Mouse (Mus musculus): Measurements from ENCODE around the gene Rhot2. TPM values are rescaled to one million over a fixed set of nuclear protein-coding genes. Genes with fewer than 3 reads are reported as not detected.

Gene Rhot2
- polyA plus RNA-seq (2015; fragmentation: Nextera tagmentation; extraction: Ambion mirVana), result 19.7 and 22.6 TPM in 2 replicates

GRCm38 (mm10) chr17:25844396-25844901, at the start of gene Rhot2:
TSS of gene Rhot2 (minus strand) at chr17:25844851.
- peak; percentile 97 for DNase-seq (ENCODE audit: low spot score)

DNA sequence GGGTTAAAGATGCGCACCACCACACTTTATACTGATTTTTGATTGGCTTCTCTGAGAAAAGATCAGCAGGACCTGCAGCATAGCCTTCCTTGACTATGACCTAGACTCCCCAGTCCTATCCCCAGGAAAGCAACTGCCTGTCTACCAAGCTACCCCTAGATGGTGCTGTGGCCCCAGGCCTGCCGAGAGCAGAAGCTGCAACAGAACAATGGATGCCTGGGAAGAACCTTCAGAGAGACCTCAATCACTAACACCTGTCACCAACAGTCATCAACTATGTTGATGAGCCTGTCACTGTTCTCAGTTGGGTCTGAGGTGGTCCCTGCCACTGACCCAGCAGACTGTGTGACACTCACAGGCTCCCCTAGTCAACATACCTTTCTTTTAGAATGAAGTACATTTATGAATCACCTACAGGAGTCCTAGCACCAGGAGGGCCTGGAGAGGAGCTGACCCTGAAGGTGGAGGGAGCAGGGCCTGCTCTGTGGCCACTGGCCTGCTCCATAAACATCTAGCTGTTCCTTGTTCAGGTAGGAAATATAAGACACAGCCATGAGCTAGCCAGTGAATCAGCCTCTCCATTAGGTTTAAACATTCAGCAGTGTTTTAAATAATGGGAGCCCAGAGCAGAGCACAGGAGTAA, 49.4 kb upstream of the Rhot2 start:
- DNase-seq (ENCODE audit: low spot score), result peak; percentile 78

GRCm38 (mm10) chr17:25888837-25889236, 44.2 kb upstream of the Rhot2 start:
- no peak for DNase-seq (ENCODE audit: low spot score)

DNA sequence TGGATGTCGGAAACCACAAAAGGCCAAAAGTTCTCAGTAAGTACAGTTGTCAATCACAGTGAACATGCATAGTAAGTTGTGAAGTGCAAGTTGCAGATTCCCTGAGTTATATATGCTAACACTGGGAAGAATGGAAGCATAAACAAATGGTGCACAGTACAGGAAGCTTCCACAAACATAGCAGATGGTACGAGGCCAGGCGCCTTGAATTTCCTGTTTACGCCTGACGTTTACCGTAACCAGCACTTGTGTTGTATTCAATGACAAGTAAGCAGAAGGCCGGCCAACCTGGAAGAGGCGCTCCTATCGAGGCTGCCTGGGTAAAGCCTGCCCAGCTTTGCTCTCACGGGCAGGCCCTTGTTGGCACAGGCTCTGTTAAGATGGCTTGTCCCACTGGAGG, 42.8 kb upstream of the Rhot2 start:
- DNase-seq (ENCODE audit: low spot score), result no peak

DNA sequence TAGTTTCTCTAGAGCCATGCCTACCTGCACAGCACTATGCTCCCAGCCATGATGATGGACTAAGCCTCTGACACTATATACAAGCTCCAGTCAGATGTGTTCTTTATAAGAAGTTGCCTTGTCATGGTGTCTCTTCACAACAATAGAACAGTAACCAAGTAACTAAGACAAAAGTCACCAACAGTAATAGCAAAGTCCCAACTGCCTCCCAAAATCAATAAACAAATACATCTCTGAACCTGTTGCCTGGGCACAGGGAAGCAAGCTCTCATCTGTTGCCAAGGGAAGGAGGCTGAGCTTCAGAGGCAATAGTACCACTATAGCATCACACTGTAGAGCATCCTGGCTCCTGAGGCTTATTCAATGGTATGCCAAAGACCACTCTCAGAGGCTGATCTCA, 42.2 kb upstream of the Rhot2 start:
- no peak for DNase-seq (ENCODE audit: low spot score)

GRCm38 (mm10) chr17:25885636-25886035, 41.0 kb upstream of the Rhot2 start:
- DNase-seq (ENCODE audit: low spot score), result peak; percentile 45

DNA sequence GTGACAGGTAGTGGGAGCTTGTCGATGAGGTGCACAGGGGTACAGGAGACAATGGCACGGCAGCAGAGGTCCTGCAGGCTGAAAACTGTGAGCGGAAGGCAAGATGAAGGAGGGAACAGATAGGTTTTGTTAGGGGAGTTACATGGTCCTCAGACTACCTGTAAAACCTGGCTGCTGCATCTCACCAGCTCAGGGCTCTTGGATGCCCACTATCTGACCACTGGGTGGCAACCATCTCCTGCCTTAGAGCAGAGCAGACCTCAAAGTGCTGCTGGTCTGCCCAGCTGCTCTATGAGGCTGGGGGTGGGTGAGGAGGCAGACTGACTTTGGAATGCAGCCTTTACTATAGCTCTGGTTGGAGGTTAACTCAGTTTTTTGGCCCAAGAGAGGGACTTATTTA, 39.2 kb upstream of the Rhot2 start:
- no peak for DNase-seq (ENCODE audit: low spot score)

- no peak for DNase-seq (ENCODE audit: low spot score)
These were observed 38.6 kb upstream of the Rhot2 start for GRCm38 (mm10) chr17:25883268-25883667.

DNA sequence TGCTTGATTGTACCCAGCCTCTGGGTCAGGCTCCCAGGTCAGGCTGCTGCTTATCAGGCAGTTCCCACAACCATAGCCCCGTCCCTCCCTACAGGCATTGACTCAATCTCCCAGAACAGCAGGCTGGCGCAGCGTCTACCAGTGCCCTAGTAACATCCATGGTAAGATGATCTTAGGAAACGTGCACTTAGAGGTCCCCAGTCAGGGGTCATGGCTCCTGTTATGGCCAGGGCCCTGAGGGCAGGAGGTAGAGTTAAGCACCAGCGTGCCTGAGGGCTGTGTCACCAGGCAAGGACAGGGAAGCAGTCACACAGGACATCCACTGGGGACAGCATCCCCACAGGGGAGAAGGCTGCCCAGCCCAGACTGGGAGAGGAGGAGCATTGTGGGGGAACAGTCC, 37.7 kb upstream of the Rhot2 start:
- DNase-seq (ENCODE audit: low spot score), result no peak

- no peak for DNase-seq (ENCODE audit: low spot score)
These were observed 37.0 kb upstream of the Rhot2 start for GRCm38 (mm10) chr17:25881691-25882090.

GRCm38 (mm10) chr17:25880913-25881641, 36.4 kb upstream of the Rhot2 start:
- DNase-seq (ENCODE audit: low spot score), result no peak

- no peak for DNase-seq (ENCODE audit: low spot score)
These were observed 35.7 kb upstream of the Rhot2 start, which contains the start of gene Wfikkn1 for GRCm38 (mm10) chr17:25880196-25880910. TSS of gene Wfikkn1 (minus strand) at chr17:25880858.

- no peak for DNase-seq (ENCODE audit: low spot score)
These were observed 35.1 kb upstream of the Rhot2 start for GRCm38 (mm10) chr17:25879750-25880149.

GRCm38 (mm10) chr17:25879261-25879660, 34.6 kb upstream of the Rhot2 start:
- no peak for DNase-seq (ENCODE audit: low spot score)

GRCm38 (mm10) chr17:25878611-25879180, 34.0 kb upstream of the Rhot2 start:
- DNase-seq (ENCODE audit: low spot score), result no peak

- no peak for DNase-seq (ENCODE audit: low spot score)
These were observed 33.3 kb upstream of the Rhot2 start for GRCm38 (mm10) chr17:25877741-25878610.

DNA sequence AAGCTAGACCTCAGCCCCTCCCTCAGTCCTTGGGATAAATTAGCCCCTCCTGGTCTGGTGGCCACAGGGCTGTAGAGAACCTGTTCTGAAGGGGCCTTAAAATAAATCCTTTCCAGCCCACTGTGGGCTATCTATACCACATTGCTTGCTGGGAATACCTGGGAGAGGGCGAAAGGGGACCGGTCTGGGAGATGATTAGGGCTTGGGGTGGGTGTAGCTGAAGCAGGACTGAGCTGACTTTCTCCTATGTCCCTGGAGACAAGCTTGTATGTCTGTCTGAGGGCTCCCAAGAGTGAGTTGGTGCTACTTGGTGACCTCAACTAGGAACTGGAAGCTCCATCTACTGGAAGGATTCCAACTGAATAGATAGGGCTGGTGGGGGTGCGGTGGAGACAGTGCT, 32.4 kb upstream of the Rhot2 start:
- DNase-seq (ENCODE audit: low spot score), result no peak

GRCm38 (mm10) chr17:25876347-25876915, 31.8 kb upstream of the Rhot2 start:
- no peak for DNase-seq (ENCODE audit: low spot score)

- DNase-seq (ENCODE audit: low spot score), result peak; percentile 84
These were observed 30.8 kb upstream of the Rhot2 start for GRCm38 (mm10) chr17:25875171-25876136.

Data from thymus, postnatal 0 days (tissue).